Mouse (Mus musculus): ENCODE measurements around the gene Lrrc41. TPM values are rescaled to one million over a fixed set of nuclear protein-coding genes. Genes with fewer than 3 reads are reported as not detected.
A peak's percentile ranks its signal among the peaks of the same experiment; 100 is the strongest.

Lrrc41 gene
- polyA plus RNA-seq, 1 experiment from 2014 or later: 62.0 TPM

DNA sequence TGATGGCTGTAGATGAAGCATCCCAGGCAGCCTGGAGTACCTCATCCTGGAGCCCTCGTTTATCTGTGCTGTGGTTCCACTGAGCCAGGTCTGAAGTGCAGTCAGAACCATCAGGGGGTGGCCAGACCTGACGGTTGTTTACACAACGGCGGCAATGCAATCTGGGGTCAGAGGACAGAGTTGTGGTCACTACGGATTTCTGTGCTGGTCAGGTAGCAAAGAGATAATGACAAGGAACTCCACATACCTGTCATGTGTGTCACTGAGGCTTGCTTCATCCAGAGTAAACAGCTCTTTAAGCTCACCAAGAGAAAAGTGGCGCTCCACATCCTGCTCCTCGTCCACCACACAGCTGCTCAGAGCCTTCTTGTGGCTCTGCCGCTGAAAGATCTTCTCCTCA, 22.1 kb downstream of the Lrrc41 start:
- no peak overlapping the region for H3K4me3 ChIP-seq (replicated peaks)
- H3K4me1 ChIP-seq: no peaks in the 10 kb centered on the region
- no peak overlapping the region for H3K27ac ChIP-seq
- H3K4me2 ChIP-seq: no peak overlapping the region
- no peak for ATAC-seq (ENCODE audit: low FRiP score)
- 91% methylated on average over 8 of the region's 8 CpGs for WGBS
- H3K9me3 ChIP-seq: no peaks in the 10 kb centered on the region
- no peak overlapping the region for H3K9ac ChIP-seq
- peaks cover 96% of the 10 kb centered on the region for H3K36me3 ChIP-seq (replicated peaks)
- H3K27me3 ChIP-seq: no peaks in the 10 kb centered on the region

DNA sequence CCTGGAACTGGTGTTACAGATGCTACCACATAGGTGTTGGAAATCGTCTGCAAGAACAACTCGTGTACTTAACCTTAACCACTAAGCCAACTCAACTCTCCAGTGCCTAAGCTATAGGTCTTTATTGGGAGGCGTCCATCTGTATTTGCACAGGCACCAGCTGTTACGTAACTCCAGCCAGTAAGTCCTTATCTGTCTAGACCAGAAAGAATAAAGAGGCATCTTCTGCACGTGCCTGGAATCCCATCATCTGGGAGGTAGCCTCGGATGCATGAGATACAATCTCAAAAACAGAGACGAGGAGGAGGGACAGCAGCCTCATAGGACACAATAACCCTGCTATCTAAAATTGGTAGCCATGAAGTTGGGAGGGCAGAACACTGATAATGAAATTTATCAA, 25.9 kb downstream of the Lrrc41 start:
- Histone ChIP-seq H3K4me2 (no peak overlapping the region), H3K36me3 (replicated peaks) (peaks cover 88% of the 10 kb centered on the region), H3K9me3 (no peaks in the 10 kb centered on the region), H3K4me3 (replicated peaks) (no peak overlapping the region), H3K4me1 (no peaks in the 10 kb centered on the region), H3K27ac (no peak overlapping the region), H3K27me3 (no peaks in the 10 kb centered on the region), H3K9ac (no peak overlapping the region)
- 91% methylated on average over 7 of the region's 7 CpGs for WGBS
- ATAC-seq (ENCODE audit: low FRiP score): no peak

DNA sequence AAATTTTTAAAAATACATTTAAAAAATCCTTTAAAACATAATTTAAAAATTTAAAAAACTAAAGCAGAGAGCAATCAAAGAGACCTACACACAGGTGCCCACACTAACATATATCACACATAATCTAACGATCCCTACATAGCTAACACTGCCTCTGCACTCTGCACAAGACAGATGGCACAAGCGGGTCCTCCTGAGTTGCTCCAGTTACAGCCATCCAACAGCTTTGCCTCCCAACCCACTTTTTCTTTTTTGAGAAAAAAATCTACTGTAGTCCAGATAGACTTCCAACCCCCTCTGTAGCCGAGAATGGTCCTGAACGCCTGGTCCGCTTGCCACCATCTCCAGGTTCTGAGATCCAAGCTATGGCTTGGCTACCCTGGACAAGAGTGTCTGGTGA, 30.2 kb downstream of the Lrrc41 start:
- no peaks in the 10 kb centered on the region for H3K9me3 ChIP-seq
- no peak for ATAC-seq (ENCODE audit: low FRiP score)
- WGBS: 98% methylated on average over 5 of the region's 5 CpGs

DNA sequence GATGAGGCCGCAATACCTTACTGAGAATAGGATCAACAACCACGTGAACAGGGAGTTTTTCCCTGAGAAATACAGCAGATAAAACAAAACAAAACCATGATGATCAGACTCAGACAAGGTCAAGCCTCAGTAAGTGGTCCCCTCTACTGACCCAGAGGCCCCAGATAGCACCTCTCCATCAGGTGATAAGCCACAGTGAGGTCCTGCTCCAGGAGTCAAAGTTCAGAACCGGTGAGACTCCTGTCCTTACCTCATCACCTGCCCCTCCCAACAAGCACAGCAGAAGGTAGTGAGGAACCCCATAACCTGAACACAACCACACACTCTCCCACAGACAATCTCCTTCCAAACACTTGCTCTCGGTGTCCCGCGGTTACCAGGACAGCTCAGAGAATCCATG, 35.6 kb downstream of the Lrrc41 start:
- Histone ChIP-seq H3K4me2 (no peak overlapping the region), H3K27ac (no peak overlapping the region), H3K9me3 (no peaks in the 10 kb centered on the region), H3K9ac (no peak overlapping the region), H3K4me1 (no peaks in the 10 kb centered on the region), H3K27me3 (no peaks in the 10 kb centered on the region), H3K36me3 (replicated peaks) (peaks cover 74% of the 10 kb centered on the region), H3K4me3 (replicated peaks) (no peak overlapping the region)
- ATAC-seq (ENCODE audit: low FRiP score): no peak
- WGBS: 94% methylated on average over 6 of the region's 6 CpGs

More for the DNA sequence above, 30.2 kb downstream of the Lrrc41 start:
- no peaks in the 10 kb centered on the region for H3K4me1 ChIP-seq
- no peak overlapping the region for H3K4me2 ChIP-seq
- no peak overlapping the region for H3K9ac ChIP-seq
- no peak overlapping the region for H3K27ac ChIP-seq
- H3K4me3 ChIP-seq (replicated peaks): no peak overlapping the region
- H3K36me3 ChIP-seq (replicated peaks): peaks cover 77% of the 10 kb centered on the region
- no peaks in the 10 kb centered on the region for H3K27me3 ChIP-seq

DNA sequence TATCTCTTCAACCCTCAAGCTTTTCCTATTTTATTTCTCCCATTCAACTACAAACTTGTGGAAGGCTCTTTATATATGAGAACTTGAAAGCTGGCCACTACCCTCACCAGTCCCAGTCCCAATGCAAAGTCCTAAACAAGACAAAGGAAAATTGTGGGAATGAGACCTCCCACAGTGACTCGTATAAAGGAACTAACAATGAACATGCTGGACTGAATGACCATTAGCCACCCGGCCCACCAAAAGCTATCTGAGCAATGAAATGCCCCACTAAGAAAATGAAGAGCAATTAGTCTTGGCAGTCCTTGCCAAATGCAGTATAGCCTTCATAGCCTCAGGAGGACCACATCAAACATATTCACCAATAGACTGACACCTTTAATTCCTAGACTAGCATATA, 36.4 kb downstream of the Lrrc41 start:
- H3K27ac ChIP-seq: no peak overlapping the region
- H3K4me2 ChIP-seq: no peak overlapping the region
- no peak overlapping the region for H3K9ac ChIP-seq
- peaks cover 74% of the 10 kb centered on the region for H3K36me3 ChIP-seq (replicated peaks)
- H3K9me3 ChIP-seq: no peaks in the 10 kb centered on the region
- ATAC-seq (ENCODE audit: low FRiP score): no peak
- WGBS: 51% methylated on average over 2 of the region's 2 CpGs
- H3K4me3 ChIP-seq (replicated peaks): no peak overlapping the region
- H3K27me3 ChIP-seq: no peaks in the 10 kb centered on the region
- H3K4me1 ChIP-seq: no peaks in the 10 kb centered on the region

DNA sequence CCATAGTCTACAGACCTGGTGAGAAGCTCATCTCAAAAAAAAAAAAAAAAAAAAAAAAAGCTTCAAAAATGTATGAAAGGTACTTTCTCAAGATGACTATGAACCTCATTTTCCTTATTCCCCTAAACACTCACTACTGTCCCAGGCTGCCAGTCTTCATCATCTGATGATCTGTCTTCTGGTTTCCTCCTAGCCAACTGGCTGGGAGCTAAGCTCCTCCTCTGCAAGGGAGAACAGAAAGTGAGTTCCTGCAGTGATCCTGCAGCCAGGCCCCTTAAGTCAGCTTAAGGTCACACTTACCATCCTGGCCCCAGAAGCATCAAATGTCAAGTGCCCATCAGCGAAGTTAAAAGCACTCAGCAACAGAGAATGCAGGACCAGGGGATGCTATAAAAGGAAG, 47.7 kb downstream of the Lrrc41 start:
- H3K4me3 ChIP-seq (replicated peaks): peak overlapping the region; percentile 61
- WGBS: 0% methylated on average over 1 of the region's 1 CpGs
- H3K4me1 ChIP-seq: peaks cover 26% of the 10 kb centered on the region
- peaks cover 22% of the 10 kb centered on the region for H3K36me3 ChIP-seq (replicated peaks)
- peak overlapping the region; percentile 66 for H3K9ac ChIP-seq
- no peak overlapping the region for H3K27ac ChIP-seq
- no peaks in the 10 kb centered on the region for H3K27me3 ChIP-seq
- H3K9me3 ChIP-seq: no peaks in the 10 kb centered on the region
- no peak for ATAC-seq (ENCODE audit: low FRiP score)
- H3K4me2 ChIP-seq: peak overlapping the region; percentile 68

DNA sequence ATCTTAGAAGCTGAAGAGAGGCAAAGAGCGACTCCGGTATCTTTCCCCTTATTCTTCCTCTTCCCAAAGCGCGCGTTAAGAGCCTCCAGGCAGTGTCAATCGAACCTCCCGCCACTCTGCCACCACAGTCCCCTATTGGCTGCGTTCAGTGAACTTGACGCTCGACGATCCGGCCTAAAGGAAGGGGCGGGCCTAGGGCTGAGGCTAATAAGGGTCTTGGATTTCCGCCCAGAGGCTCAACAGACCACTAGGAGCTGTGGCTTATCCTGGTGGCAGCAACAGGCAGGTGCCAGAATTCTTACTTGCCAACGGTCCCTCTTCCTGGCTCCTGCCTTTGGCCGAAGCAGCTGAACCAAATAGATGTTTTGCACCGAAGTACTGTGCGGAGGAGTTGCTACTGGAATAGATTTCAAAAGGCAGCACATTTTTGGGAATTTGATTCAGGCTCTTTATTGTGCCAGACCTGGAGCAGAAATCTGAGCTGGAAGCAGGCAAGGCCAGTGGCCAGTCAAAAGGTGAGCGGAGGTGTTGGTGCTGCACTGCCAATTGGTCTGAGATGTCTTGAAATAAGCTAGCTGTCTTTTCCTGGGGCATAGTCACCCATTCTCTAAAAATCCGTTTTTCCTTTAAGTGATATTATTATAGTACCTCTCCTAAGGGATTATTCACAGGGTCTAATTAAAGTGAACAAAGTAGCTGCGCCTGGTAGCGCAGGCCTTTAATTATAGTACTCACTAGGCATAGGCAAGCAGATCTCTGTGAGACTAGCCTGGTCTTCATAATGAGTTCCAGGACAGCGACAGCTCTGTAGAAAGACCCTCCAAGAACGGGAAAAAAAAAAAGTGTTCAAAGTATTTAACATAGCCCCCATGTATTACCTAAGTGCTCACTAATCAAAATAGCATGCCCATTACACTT, 48.8 kb downstream of the Lrrc41 start, which contains the start of the genes Rad54l and Pomgnt1:
Gene Rad54l, minus strand, starts transcription at position 89 of the 918 bp plus-strand sequence.
Gene Pomgnt1, plus strand, starts transcription at position 239 of the 918 bp plus-strand sequence.
- peak; percentile 99 for ATAC-seq (ENCODE audit: low FRiP score)
- H3K36me3 ChIP-seq (replicated peaks): peaks cover 14% of the 10 kb centered on the region
- H3K4me1 ChIP-seq: peaks cover 26% of the 10 kb centered on the region
- peak within 1 kb of the TSS; percentile 61 for H3K4me3 ChIP-seq (replicated peaks)
- no peaks in the 10 kb centered on the region for H3K27me3 ChIP-seq
- H3K4me2 ChIP-seq: peak within 1 kb of the TSS; percentile 68
- H3K9me3 ChIP-seq: no peaks in the 10 kb centered on the region
- 1% methylated on average over 24 of the region's 24 CpGs for WGBS
- H3K27ac ChIP-seq: peak within 1 kb of the TSS; percentile 80
- peak within 1 kb of the TSS; percentile 66 for H3K9ac ChIP-seq

DNA sequence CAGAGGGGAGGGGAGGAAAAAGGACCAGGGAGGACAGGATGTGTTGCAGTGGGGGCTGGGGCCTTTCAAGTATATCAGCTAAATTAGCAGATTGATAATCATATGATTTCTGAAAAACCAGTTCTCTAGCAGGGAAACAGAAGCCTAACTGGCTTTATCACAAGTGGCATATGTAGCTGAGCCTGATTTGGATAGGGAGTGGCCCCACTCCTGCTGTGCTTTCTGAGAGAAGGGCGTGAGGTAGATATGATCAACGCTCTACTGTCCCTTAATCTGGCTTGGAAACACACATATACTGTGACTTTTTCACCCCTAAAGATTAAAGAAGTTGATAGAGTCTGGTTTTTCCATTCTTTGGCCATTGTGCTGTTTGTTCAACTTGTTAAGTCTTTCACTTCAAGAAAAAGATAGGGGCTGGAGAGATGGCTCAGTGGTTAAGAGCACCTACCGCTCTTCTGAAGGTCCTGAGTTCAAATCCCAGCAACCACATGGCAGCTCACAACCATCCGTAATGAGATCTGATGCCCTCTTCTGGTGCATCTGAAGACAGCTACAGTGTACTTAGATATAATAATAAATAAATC, 50.8 kb downstream of the Lrrc41 start:
- H3K4me3 ChIP-seq (replicated peaks): no peak overlapping the region
- H3K27ac ChIP-seq: no peak overlapping the region
- H3K4me1 ChIP-seq: peaks cover 26% of the 10 kb centered on the region
- ATAC-seq (ENCODE audit: low FRiP score): no peak
- no peak overlapping the region for H3K4me2 ChIP-seq
- 95% methylated on average over 4 of the region's 4 CpGs for WGBS
- H3K9ac ChIP-seq: no peak overlapping the region
- H3K9me3 ChIP-seq: no peaks in the 10 kb centered on the region
- no peaks in the 10 kb centered on the region for H3K36me3 ChIP-seq (replicated peaks)
- H3K27me3 ChIP-seq: no peaks in the 10 kb centered on the region

DNA sequence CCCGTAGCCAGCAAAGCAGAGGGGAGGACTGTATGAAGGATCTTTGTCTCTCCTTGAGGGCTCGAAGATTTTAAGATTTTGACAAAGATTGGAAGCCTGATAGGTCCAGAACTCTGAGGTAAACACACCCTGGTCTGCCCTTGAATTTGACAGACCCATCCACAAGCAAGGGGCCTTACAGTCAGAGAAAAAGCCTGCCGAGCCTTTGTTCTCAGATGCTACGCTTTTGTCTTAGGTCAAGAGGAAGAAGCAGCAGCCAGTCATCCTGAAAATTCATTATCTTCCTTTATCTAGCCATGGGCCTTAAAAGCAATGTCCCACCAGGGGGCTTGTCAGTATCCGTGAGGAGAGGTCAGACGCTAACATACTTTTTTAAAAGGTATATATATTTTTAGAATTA, 52.9 kb downstream of the Lrrc41 start:
- H3K4me3 ChIP-seq (replicated peaks): no peak overlapping the region
- H3K9me3 ChIP-seq: no peaks in the 10 kb centered on the region
- H3K4me1 ChIP-seq: peaks cover 15% of the 10 kb centered on the region
- no peak for ATAC-seq (ENCODE audit: low FRiP score)
- 0 out of 2 replicates have a peak, but pooled peaks cover 5% of the 10 kb centered on the region for H3K36me3 ChIP-seq (replicated peaks)
- no peak overlapping the region for H3K4me2 ChIP-seq
- no peak overlapping the region for H3K9ac ChIP-seq
- no peaks in the 10 kb centered on the region for H3K27me3 ChIP-seq
- 68% methylated on average over 6 of the region's 6 CpGs for WGBS
- no peak overlapping the region for H3K27ac ChIP-seq

DNA sequence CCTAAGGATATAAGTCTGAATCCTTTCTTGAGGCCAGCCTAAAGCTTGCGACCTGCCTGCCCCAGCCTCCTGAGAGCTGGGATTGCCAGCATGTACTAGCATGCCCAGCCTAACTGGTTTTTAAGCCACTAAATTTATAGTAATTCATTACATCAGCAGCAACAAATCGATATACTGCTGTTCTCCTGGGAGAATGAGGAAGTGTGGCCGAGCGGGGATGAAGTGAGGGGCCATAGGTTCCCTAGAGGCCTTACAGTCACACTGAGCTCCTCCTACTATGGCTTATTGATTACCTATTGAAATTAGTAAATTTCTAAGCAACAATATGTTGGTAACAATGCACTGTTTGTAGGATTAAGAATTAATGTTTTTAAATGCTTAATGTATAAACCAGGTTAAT, 58.1 kb downstream of the Lrrc41 start:
- Histone ChIP-seq H3K4me2 (no peak overlapping the region), H3K36me3 (replicated peaks) (0 out of 2 replicates have a peak, but pooled peaks cover 5% of the 10 kb centered on the region), H3K27ac (no peak overlapping the region), H3K27me3 (no peaks in the 10 kb centered on the region), H3K4me1 (peaks cover 5% of the 10 kb centered on the region; the same call in 1 of the 2 replicates), H3K9ac (no peak overlapping the region), H3K9me3 (no peaks in the 10 kb centered on the region), H3K4me3 (replicated peaks) (no peak overlapping the region)
- no peak for ATAC-seq (ENCODE audit: low FRiP score)
- WGBS: 90% methylated on average over 4 of the region's 4 CpGs

DNA sequence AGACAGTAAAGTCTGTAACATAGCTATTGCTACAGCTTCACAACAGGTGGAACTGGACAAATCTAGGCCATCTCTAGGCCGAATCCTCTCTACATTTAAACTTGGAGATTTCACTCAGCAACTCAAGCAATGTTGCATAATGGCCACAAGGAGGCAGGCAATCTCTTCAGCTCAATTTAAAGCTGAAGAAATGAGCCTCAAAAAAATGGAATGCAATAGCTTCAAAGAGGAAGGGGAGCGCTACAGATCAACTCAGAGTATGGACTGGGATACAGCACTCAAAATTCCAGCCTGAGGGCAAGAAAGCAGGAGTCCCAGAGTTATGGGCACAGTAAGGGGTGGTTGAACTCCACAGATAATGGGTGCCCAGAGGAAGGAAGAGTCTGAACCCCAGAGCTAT, 59.9 kb downstream of the Lrrc41 start:
- no peak overlapping the region for H3K4me3 ChIP-seq (replicated peaks)
- no peaks in the 10 kb centered on the region for H3K9me3 ChIP-seq
- no peak overlapping the region for H3K27ac ChIP-seq
- 0 out of 2 replicates have a peak, but pooled peaks cover 5% of the 10 kb centered on the region for H3K36me3 ChIP-seq (replicated peaks)
- H3K9ac ChIP-seq: no peak overlapping the region
- H3K4me1 ChIP-seq: peaks cover 5% of the 10 kb centered on the region; the same call in 1 of the 2 replicates
- WGBS: 45% methylated on average over 2 of the region's 2 CpGs
- ATAC-seq (ENCODE audit: low FRiP score): no peak
- no peaks in the 10 kb centered on the region for H3K27me3 ChIP-seq
- H3K4me2 ChIP-seq: no peak overlapping the region

DNA sequence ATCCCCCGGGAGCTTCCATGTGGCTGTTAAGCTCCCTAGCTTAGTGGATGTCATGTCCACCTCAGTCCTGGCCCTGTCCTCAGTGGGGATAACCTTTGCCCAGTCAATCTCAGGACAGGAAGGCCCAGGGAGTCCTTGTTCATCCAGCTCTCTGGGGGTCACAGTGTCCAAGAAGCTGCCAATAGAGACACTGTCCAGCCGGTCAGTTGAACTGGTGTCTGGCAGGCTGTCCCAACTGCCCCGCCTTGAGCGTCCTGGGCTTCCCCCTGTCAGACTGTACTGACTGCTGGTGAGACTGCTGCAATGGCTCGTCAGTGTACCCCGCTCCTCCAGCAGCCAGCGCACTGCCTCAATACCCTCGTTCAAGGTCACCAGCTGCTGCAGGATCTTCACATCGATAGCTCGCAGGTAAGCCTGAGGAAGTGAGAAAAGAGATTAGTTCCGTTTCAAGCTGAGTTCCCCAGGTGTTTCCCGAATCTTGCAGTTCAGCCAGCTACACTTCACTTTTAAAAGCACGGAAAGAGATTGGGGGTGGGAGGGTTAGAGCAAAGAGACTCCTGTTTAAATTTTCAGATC, 62.4 kb downstream of the Lrrc41 start:
- 54% methylated on average over 13 of the region's 13 CpGs for WGBS
- no peaks in the 10 kb centered on the region for H3K36me3 ChIP-seq (replicated peaks)
- no peak overlapping the region for H3K27ac ChIP-seq
- no peaks in the 10 kb centered on the region for H3K9me3 ChIP-seq
- H3K4me1 ChIP-seq: peaks cover 8% of the 10 kb centered on the region; the same call in 1 of the 2 replicates
- no peak overlapping the region for H3K4me3 ChIP-seq (replicated peaks)
- no peaks in the 10 kb centered on the region for H3K27me3 ChIP-seq
- no peak overlapping the region for H3K4me2 ChIP-seq
- no peak overlapping the region for H3K9ac ChIP-seq
- no peak for ATAC-seq (ENCODE audit: low FRiP score)

All from forebrain, embryonic 12.5 days (tissue).